Mouse (Mus musculus) megakaryocyte, embryonic 14.5 days (primary cell): ENCODE results near the gene Slc35d2.

Experiments
- FLI1 ChIP-seq: IDR thresholded peaks from 2 replicates; pipeline ENCODE4 v1.6.1; 2012; ENCODE audit warnings: low read length, inconsistent platforms, mixed read lengths
- GATA1 ChIP-seq: IDR thresholded peaks from 3 replicates; pipeline ENCODE4 v1.6.1; 2012; ENCODE audit warnings: mixed read lengths, low read length, inconsistent platforms, borderline replicate concordance

GRCm38 (mm10) chr13:64108381-64108850 lies 20.8 kb downstream of the Slc35d2 start:
- TF ChIP-seq GATA1 (no peak), FLI1 (no peak)
